Mouse (Mus musculus) T-cell, adult 2 months (primary cell): Measurements from ENCODE around the gene Fasn.
"Not testable (repeated sequence)": the region's sequence is repeated elsewhere in the genome, so short reads cannot be mapped to it uniquely, and the experiment has no call there.

Experiments used
- DNase-seq: peaks from one replicate; pipeline ENCODE4 v3.0.0; 2022; ENCODE audit warnings: low spot score

Fasn gene

GRCm38 (mm10) chr11:120823956-120824786 lies at the start of gene Fasn:
Fasn (minus strand) TSS chr11:120824547.
- peak; percentile 94 for DNase-seq

DNA sequence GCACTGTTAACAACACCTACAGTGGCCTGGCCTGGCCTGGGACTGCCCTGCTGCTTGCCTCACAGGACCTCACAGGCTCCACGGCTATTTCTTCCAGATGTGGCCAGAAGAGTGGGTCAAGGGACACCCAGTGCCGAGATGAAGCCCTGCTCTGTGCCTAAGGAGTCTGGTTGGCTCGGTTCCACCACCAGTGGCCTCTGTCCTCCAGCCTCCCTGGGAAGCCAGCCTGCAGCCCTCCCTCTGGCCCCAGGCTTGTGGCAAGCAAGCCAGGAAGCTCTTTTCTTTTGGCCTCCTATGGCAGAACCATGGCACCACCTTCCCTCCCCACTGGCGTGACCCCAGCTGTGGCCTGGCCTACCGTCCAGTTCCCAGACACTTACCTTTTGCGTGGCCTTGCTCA lies 48.9 kb upstream of the Fasn start:
- DNase-seq, result no peak

DNA sequence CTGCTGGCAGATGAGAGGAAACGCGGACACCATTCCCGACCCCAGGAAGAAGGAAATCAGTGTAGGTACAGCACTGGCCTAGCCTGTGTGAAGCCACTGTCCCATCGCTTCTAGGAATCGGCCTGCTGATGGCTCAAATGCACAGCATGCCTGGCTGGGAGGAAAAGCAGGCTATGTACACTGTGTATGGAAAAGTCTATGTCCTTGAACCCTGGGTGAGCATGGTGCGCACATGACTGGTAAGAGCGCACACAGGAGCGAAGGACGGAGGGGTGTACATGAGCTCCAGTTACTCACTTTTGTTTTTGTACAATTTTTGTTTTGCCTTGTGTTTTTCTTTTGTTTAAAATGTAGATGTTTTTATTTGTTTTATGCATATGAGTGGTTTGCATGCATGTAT lies 47.2 kb upstream of the Fasn start:
- DNase-seq, result no peak

DNA sequence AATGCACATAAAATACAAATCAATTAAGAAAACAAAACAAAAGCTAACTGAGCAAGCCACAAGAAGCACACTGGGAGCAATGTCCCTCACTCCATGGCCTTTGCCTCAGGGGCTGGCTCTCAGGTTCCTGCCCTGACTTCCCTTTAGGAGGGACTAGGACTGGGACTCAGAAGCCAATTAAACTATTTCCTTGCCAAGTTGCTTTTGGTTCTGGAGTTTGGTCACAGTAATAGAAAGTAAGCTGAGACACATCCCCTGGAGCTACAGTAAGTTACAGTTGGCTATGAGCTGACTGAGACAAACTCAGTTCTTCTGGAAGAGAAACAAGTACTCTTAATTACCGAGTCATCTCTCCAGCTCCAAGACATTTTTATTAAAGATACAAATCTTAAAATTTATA lies 41.5 kb upstream of the Fasn start:
- DNase-seq, result no peak

GRCm38 (mm10) chr11:120862819-120863218 lies 38.5 kb upstream of the Fasn start:
- no peak for DNase-seq

GRCm38 (mm10) chr11:120855938-120856337 lies 31.6 kb upstream of the Fasn start:
- DNase-seq, result not testable (repeated sequence)

GRCm38 (mm10) chr11:120853788-120854187 lies 29.4 kb upstream of the Fasn start:
- DNase-seq, result no peak

DNA sequence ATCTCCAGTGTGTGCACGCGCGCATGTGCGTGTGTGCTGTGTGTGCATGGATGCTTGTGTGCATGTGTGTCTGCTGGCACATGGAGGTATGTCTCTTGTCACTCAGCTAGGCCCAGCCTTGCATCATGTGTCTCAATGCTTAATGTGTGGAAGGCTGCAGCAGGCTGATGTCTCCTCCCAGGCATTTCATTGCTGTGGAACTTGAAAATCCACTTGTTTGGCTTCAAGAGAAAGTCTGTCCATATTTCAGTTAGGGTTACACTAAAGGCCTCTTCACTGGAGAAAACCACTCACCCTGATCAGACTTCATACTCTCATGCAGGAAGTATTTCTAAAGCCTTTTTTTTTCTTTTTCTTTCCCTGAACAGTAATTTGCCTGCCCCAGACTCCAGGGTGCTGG lies 28.8 kb upstream of the Fasn start:
- no peak for DNase-seq

DNA sequence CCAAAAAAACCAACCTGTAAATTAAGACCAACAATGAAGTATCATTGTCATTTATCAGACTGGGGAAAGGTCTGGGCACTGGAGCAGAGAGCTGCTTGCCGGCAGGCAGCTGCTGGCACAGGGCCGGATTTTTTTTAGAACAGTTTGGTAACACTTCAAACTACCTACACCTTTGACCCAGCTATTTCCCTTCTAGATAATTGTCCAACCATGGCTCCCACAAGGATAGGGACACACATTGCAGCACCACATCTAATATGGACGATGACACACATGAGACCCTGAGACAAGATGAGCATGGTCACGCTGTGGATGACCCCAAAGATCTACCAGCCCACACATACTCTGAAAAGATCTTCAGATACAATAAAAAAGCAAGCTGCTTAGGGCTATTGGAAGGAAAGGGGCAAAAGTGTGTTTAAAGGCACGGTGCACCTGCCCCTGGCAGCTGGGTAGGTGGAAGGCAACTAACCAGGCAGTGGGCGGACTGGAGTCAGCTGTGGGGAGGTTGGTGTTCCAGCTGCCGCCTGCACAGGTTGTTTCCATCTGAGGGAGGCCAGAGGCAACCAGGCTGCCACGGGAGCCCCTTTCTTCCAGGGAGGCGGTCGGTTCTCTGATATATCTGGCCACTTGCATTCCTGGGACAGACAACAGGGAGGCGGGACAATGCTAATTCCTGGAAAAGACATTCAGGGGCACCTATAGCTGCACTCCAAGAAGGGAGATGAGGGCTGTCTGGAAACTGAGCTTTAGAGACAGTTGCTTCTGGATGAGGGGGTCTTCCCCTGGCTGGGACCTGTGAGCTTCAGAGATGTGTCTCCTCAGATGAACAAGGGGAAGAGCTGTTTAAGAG lies 28.0 kb upstream of the Fasn start:
- DNase-seq, result no peak

DNA sequence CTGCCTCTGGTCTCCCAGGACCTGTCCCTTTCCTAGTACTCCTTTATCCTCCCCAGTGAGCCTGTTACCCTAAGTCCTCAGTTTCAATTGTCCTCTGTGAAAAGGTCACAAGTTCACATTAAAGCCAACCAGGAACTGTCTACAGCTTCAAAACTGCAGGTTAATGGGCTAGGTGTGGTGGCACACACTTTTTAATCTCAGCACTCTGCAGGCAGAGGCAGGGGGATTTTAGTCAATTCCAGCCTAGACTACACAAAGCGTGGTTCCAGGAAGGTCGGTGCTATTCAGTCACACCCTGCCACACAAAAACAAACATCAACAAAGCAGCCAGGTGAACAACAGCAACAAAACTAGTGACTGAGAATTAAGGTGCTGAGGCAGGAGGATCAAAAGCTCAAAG lies 27.2 kb upstream of the Fasn start:
- no peak for DNase-seq

GRCm38 (mm10) chr11:120851132-120851531 lies 26.8 kb upstream of the Fasn start:
- DNase-seq, result no peak

- DNase-seq, result peak; percentile 20
Observed at GRCm38 (mm10) chr11:120850331-120851030, 26.1 kb upstream of the Fasn start.

- no peak for DNase-seq
Observed at GRCm38 (mm10) chr11:120846725-120847475, 22.6 kb upstream of the Fasn start.

DNA sequence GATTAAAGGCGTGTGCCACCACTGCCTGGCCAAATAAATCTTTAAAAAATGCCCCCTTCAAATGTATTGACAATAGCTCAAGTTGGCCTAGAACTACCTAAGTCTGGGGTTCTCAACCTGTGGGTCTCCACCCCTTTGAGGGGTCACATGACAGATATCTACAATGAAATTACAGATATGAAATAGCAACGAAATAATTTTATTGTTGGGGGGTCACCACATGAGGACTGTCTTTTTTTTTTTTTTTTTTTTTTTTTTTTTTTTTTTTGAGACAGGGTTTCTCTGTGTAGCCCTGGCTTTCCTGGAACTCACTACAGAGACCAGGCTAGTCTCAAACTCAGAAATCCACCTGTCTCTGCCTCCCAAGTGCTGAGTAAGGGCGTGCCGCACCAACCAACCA lies 20.0 kb upstream of the Fasn start:
- no peak for DNase-seq

- DNase-seq, result no peak
Observed at GRCm38 (mm10) chr11:120833555-120834280, 9.4 kb upstream of the Fasn start.

GRCm38 (mm10) chr11:120832962-120833361 lies 8.6 kb upstream of the Fasn start:
- not testable (repeated sequence) for DNase-seq

GRCm38 (mm10) chr11:120831659-120832440 lies 7.5 kb upstream of the Fasn start:
- no peak for DNase-seq

GRCm38 (mm10) chr11:120830686-120831085 lies 6.3 kb upstream of the Fasn start:
- no peak for DNase-seq

- no peak for DNase-seq
Observed at GRCm38 (mm10) chr11:120829757-120830532, 5.6 kb upstream of the Fasn start.
